Mouse (Mus musculus): ENCODE measurements around the gene Amotl1. TPM values are rescaled to one million over a fixed set of nuclear protein-coding genes. Genes with fewer than 3 reads are reported as not detected.

Amotl1 gene
- polyA plus RNA-seq, 1 experiment from 2014 or later, result 28.6 TPM

- Histone ChIP-seq H3K4me2 (ENCODE audit: low read depth, low read length) (no peak overlapping the region), H3K4me1 (ENCODE audit: control insufficient read depth, insufficient read depth, low read length) (peaks cover 2% of the 10 kb centered on the region; the same call in 1 of the 2 replicates), H3K27me3 (ENCODE audit: control insufficient read depth, insufficient read depth, low read length) (no peaks in the 10 kb centered on the region), H3K27ac (replicated peaks; ENCODE audit: low read depth, low read length) (no peak overlapping the region), H3K36me3 (replicated peaks; ENCODE audit: control insufficient read depth, insufficient read depth, low read depth, low read length) (no peaks in the 10 kb centered on the region), H3K9me3 (replicated peaks; ENCODE audit: control insufficient read depth, low read length) (no peaks in the 10 kb centered on the region), H3K9ac (replicated peaks; ENCODE audit: low read length) (no peak overlapping the region), H3K4me3 (ENCODE audit: low read depth, low read length) (no peak overlapping the region)
- WGBS, result 83% methylated on average over 7 of the region's 7 CpGs
- DNase-seq (ENCODE audit: low spot score) (no peak), ATAC-seq (replicated peaks; ENCODE audit: insufficient number of reproducible peaks, low FRiP score, low TSS enrichment, low read depth) (no peak)
Observed at GRCm38 (mm10) chr9:14635551-14635950, 9.3 kb downstream of the Amotl1 start.

GRCm38 (mm10) chr9:14634155-14634554 lies 10.7 kb downstream of the Amotl1 start:
- ATAC-seq (replicated peaks; ENCODE audit: insufficient number of reproducible peaks, low FRiP score, low TSS enrichment, low read depth) (peak; percentile 69; the same call in 1 of the 2 replicates), DNase-seq (ENCODE audit: low spot score) (peak; percentile 32)
- H3K36me3 ChIP-seq (replicated peaks; ENCODE audit: control insufficient read depth, insufficient read depth, low read depth, low read length), result no peaks in the 10 kb centered on the region
- no peak overlapping the region for H3K27ac ChIP-seq (replicated peaks; ENCODE audit: low read depth, low read length)
- no peaks in the 10 kb centered on the region for H3K9me3 ChIP-seq (replicated peaks; ENCODE audit: control insufficient read depth, low read length)
- H3K4me1 ChIP-seq (ENCODE audit: control insufficient read depth, insufficient read depth, low read length), result peaks cover 2% of the 10 kb centered on the region; the same call in 1 of the 2 replicates
- no peak overlapping the region for H3K9ac ChIP-seq (replicated peaks; ENCODE audit: low read length)
- peak overlapping the region; percentile 11; the same call in 1 of the 2 replicates for H3K4me2 ChIP-seq (ENCODE audit: low read depth, low read length)
- no peaks in the 10 kb centered on the region for H3K27me3 ChIP-seq (ENCODE audit: control insufficient read depth, insufficient read depth, low read length)
- H3K4me3 ChIP-seq (ENCODE audit: low read depth, low read length), result no peak overlapping the region
- 18% methylated on average over 15 of the region's 15 CpGs for WGBS

DNA sequence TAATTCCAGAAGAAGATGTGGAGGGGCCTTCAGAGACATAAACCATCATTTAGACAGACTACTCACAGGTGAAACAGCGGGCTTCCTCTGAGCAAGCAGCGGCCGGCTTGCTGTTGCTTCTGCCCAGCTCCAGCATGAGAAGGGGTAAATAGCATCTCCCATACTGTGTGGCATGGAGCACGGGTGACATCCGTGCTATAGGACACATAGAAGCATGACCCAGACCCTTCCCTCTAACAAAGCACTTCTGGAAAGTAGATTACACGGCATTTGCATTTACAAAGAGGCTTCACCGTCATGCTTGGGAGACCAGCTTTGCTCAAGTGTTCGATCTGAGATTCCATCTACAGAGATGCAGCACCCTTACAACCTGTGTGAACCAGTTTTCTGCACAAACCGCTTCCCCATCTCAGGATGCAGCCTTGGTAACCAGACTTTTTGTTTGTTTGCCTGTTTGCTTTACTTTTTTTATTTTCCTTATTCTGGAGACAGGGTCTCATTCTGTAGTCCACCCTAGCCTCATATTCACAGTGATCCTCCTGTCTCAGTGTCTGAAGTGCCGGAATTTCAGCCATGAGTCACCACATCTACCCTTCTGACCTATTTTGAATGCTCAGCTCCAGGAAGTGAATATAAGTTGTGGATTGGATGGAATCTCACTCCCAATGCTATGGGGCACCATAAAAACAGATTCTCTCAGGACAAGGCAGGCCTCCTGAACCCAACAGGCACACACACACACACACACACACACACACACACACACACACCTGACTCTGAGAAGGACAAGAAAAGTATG lies 12.3 kb downstream of the Amotl1 start:
- 62% methylated on average over 10 of the region's 10 CpGs for WGBS
- no peak overlapping the region for H3K27ac ChIP-seq (replicated peaks; ENCODE audit: low read depth, low read length)
- H3K9me3 ChIP-seq (replicated peaks; ENCODE audit: control insufficient read depth, low read length), result no peaks in the 10 kb centered on the region
- H3K4me2 ChIP-seq (ENCODE audit: low read depth, low read length), result no peak overlapping the region
- DNase-seq (ENCODE audit: low spot score) (no peak), ATAC-seq (replicated peaks; ENCODE audit: insufficient number of reproducible peaks, low FRiP score, low TSS enrichment, low read depth) (no peak)
- no peaks in the 10 kb centered on the region for H3K27me3 ChIP-seq (ENCODE audit: control insufficient read depth, insufficient read depth, low read length)
- H3K4me1 ChIP-seq (ENCODE audit: control insufficient read depth, insufficient read depth, low read length), result peaks cover 2% of the 10 kb centered on the region; the same call in 1 of the 2 replicates
- no peaks in the 10 kb centered on the region for H3K36me3 ChIP-seq (replicated peaks; ENCODE audit: control insufficient read depth, insufficient read depth, low read depth, low read length)
- H3K9ac ChIP-seq (replicated peaks; ENCODE audit: low read length), result no peak overlapping the region
- no peak overlapping the region for H3K4me3 ChIP-seq (ENCODE audit: low read depth, low read length)

DNA sequence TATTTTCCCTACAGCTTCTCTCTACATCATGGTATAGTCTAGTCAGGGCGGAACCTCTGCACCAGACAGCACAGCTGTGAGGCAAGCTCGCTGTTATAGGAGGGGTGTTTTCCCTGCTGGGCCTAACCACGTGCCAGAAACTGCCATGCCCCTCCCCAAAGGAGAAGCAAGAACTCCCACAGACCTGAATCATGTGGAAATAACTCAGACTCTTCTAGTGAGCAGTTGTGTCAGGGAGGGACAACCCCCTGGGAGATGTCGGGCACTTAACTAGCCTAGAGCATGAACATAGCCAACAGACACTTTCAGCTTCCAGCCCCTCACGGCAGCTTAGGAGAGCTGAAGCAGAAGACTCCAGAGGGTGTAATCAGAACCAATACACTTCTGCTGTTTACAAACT lies 13.1 kb downstream of the Amotl1 start:
- Histone ChIP-seq H3K27me3 (ENCODE audit: control insufficient read depth, insufficient read depth, low read length) (no peaks in the 10 kb centered on the region), H3K4me2 (ENCODE audit: low read depth, low read length) (no peak overlapping the region), H3K9ac (replicated peaks; ENCODE audit: low read length) (no peak overlapping the region), H3K4me3 (ENCODE audit: low read depth, low read length) (no peak overlapping the region), H3K4me1 (ENCODE audit: control insufficient read depth, insufficient read depth, low read length) (peaks cover 2% of the 10 kb centered on the region; the same call in 1 of the 2 replicates), H3K36me3 (replicated peaks; ENCODE audit: control insufficient read depth, insufficient read depth, low read depth, low read length) (no peaks in the 10 kb centered on the region), H3K27ac (replicated peaks; ENCODE audit: low read depth, low read length) (no peak overlapping the region), H3K9me3 (replicated peaks; ENCODE audit: control insufficient read depth, low read length) (no peaks in the 10 kb centered on the region)
- DNase-seq (ENCODE audit: low spot score) (no peak), ATAC-seq (replicated peaks; ENCODE audit: insufficient number of reproducible peaks, low FRiP score, low TSS enrichment, low read depth) (peak; percentile 67)
- 24% methylated on average over 5 of the region's 5 CpGs for WGBS

DNA sequence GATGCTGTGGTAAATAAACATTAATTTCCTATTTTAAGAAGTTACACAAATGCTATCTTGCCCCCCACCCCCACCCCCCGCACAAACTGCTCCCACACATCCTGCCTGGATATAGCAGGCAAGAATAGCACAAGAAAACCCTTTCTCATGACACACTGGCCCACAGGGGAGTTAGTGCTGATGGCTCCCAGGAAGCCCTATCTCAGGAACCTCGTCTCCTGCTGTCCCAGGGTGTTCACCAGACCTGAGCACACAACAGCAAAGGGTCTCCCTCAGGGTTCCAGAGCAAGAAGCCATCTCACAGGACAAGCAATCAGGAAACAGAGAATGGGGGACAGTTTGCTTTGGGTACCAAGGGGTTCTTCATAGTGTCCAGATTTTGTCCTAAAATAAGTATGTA lies 17.3 kb downstream of the Amotl1 start:
- H3K27me3 ChIP-seq (ENCODE audit: control insufficient read depth, insufficient read depth, low read length), result no peaks in the 10 kb centered on the region
- H3K4me1 ChIP-seq (ENCODE audit: control insufficient read depth, insufficient read depth, low read length), result no peaks in the 10 kb centered on the region
- no peak for ATAC-seq (replicated peaks; ENCODE audit: insufficient number of reproducible peaks, low FRiP score, low TSS enrichment, low read depth)
- no peak for DNase-seq (ENCODE audit: low spot score)
- H3K4me2 ChIP-seq (ENCODE audit: low read depth, low read length), result no peak overlapping the region
- no peaks in the 10 kb centered on the region for H3K36me3 ChIP-seq (replicated peaks; ENCODE audit: control insufficient read depth, insufficient read depth, low read depth, low read length)
- H3K27ac ChIP-seq (replicated peaks; ENCODE audit: low read depth, low read length), result no peak overlapping the region
- no peaks in the 10 kb centered on the region for H3K9me3 ChIP-seq (replicated peaks; ENCODE audit: control insufficient read depth, low read length)
- WGBS, result 71% methylated on average over 2 of the region's 2 CpGs
- H3K9ac ChIP-seq (replicated peaks; ENCODE audit: low read length), result no peak overlapping the region
- no peak overlapping the region for H3K4me3 ChIP-seq (ENCODE audit: low read depth, low read length)

- Histone ChIP-seq H3K27me3 (ENCODE audit: control insufficient read depth, insufficient read depth, low read length) (no peaks in the 10 kb centered on the region), H3K9ac (replicated peaks; ENCODE audit: low read length) (no peak overlapping the region), H3K27ac (replicated peaks; ENCODE audit: low read depth, low read length) (no peak overlapping the region), H3K4me1 (ENCODE audit: control insufficient read depth, insufficient read depth, low read length) (no peaks in the 10 kb centered on the region), H3K36me3 (replicated peaks; ENCODE audit: control insufficient read depth, insufficient read depth, low read depth, low read length) (no peaks in the 10 kb centered on the region), H3K4me3 (ENCODE audit: low read depth, low read length) (no peak overlapping the region), H3K4me2 (ENCODE audit: low read depth, low read length) (no peak overlapping the region), H3K9me3 (replicated peaks; ENCODE audit: control insufficient read depth, low read length) (no peaks in the 10 kb centered on the region)
- DNase-seq (ENCODE audit: low spot score), result no peak
- 74% methylated on average over 3 of the region's 3 CpGs for WGBS
- ATAC-seq (replicated peaks; ENCODE audit: insufficient number of reproducible peaks, low FRiP score, low TSS enrichment, low read depth), result no peak
Observed at GRCm38 (mm10) chr9:14625961-14626360, 18.9 kb downstream of the Amotl1 start.

GRCm38 (mm10) chr9:14625024-14625423 lies 19.8 kb downstream of the Amotl1 start:
- Histone ChIP-seq H3K9me3 (replicated peaks; ENCODE audit: control insufficient read depth, low read length) (no peaks in the 10 kb centered on the region), H3K4me1 (ENCODE audit: control insufficient read depth, insufficient read depth, low read length) (no peaks in the 10 kb centered on the region), H3K27me3 (ENCODE audit: control insufficient read depth, insufficient read depth, low read length) (no peaks in the 10 kb centered on the region), H3K4me3 (ENCODE audit: low read depth, low read length) (no peak overlapping the region), H3K9ac (replicated peaks; ENCODE audit: low read length) (no peak overlapping the region), H3K4me2 (ENCODE audit: low read depth, low read length) (no peak overlapping the region), H3K36me3 (replicated peaks; ENCODE audit: control insufficient read depth, insufficient read depth, low read depth, low read length) (no peaks in the 10 kb centered on the region), H3K27ac (replicated peaks; ENCODE audit: low read depth, low read length) (no peak overlapping the region)
- WGBS, result 44% methylated on average over 3 of the region's 3 CpGs
- ATAC-seq (replicated peaks; ENCODE audit: insufficient number of reproducible peaks, low FRiP score, low TSS enrichment, low read depth) (no peak), DNase-seq (ENCODE audit: low spot score) (no peak)

DNA sequence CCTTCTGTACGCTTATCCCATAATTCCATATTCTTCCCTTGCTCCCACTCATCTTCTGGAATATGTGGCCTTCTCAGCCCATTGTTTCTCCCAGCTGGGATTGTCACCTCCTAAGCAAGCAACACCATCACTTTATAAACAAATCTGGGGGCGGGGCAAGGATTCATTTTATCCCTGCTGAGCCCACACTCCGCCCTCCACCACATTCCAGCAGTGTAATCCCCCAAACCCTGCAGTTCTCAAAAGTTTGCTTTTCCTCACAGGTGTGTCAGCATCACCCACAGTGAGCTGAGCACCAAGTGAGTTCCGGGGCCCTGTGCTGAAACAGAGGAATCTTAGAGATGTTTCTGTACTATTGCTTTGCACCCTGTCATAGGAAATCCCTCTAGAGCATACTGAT lies 20.9 kb downstream of the Amotl1 start:
- 57% methylated on average over 4 of the region's 4 CpGs for WGBS
- no peak overlapping the region for H3K4me3 ChIP-seq (ENCODE audit: low read depth, low read length)
- no peak overlapping the region for H3K27ac ChIP-seq (replicated peaks; ENCODE audit: low read depth, low read length)
- no peaks in the 10 kb centered on the region for H3K4me1 ChIP-seq (ENCODE audit: control insufficient read depth, insufficient read depth, low read length)
- no peak overlapping the region for H3K4me2 ChIP-seq (ENCODE audit: low read depth, low read length)
- no peaks in the 10 kb centered on the region for H3K36me3 ChIP-seq (replicated peaks; ENCODE audit: control insufficient read depth, insufficient read depth, low read depth, low read length)
- H3K9me3 ChIP-seq (replicated peaks; ENCODE audit: control insufficient read depth, low read length), result no peaks in the 10 kb centered on the region
- H3K9ac ChIP-seq (replicated peaks; ENCODE audit: low read length), result no peak overlapping the region
- no peak for DNase-seq (ENCODE audit: low spot score)
- H3K27me3 ChIP-seq (ENCODE audit: control insufficient read depth, insufficient read depth, low read length), result no peaks in the 10 kb centered on the region
- ATAC-seq (replicated peaks; ENCODE audit: insufficient number of reproducible peaks, low FRiP score, low TSS enrichment, low read depth), result no peak

All from embryonic facial prominence, embryonic 11.5 days (tissue).